Mouse (Mus musculus): ENCODE results near the gene Cfd. TPM values are rescaled to one million over a fixed set of nuclear protein-coding genes. Genes with fewer than 3 reads are reported as not detected.
A peak's percentile ranks its signal among the peaks of the same experiment; 100 is the strongest.
"Not testable (repeated sequence)": the region's sequence is repeated elsewhere in the genome, so short reads cannot be mapped to it uniquely, and the experiment has no call there.

Gene Cfd
- total RNA-seq, 1 experiment from 2014 or later, result not detected

GRCm38 (mm10) chr10:79880721-79881120 lies 9.9 kb upstream of the Cfd start:
- ATAC-seq (replicated peaks; ENCODE audit: insufficient number of reproducible peaks, low FRiP score, low TSS enrichment, poor library complexity, severe bottlenecking), result no peak

GRCm38 (mm10) chr10:79881981-79882380 lies 8.7 kb upstream of the Cfd start:
- peak; percentile 25; the same call in 1 of the 2 replicates for ATAC-seq (replicated peaks; ENCODE audit: insufficient number of reproducible peaks, low FRiP score, low TSS enrichment, poor library complexity, severe bottlenecking)

GRCm38 (mm10) chr10:79883297-79884084 lies 7.2 kb upstream of the Cfd start:
- ATAC-seq (replicated peaks; ENCODE audit: insufficient number of reproducible peaks, low FRiP score, low TSS enrichment, poor library complexity, severe bottlenecking), result peak; percentile 58

- no peak for ATAC-seq (replicated peaks; ENCODE audit: insufficient number of reproducible peaks, low FRiP score, low TSS enrichment, poor library complexity, severe bottlenecking)
Measured at GRCm38 (mm10) chr10:79884446-79884845, 6.2 kb upstream of the Cfd start.

GRCm38 (mm10) chr10:79884938-79885337 lies 5.7 kb upstream of the Cfd start:
- ATAC-seq (replicated peaks; ENCODE audit: insufficient number of reproducible peaks, low FRiP score, low TSS enrichment, poor library complexity, severe bottlenecking), result not testable (repeated sequence)

- ATAC-seq (replicated peaks; ENCODE audit: insufficient number of reproducible peaks, low FRiP score, low TSS enrichment, poor library complexity, severe bottlenecking), result no peak
Measured at GRCm38 (mm10) chr10:79886054-79886453, 4.6 kb upstream of the Cfd start, which contains the start of gene Elane. Gene Elane (plus strand): TSS chr10:79886247.

- ATAC-seq (replicated peaks; ENCODE audit: insufficient number of reproducible peaks, low FRiP score, low TSS enrichment, poor library complexity, severe bottlenecking), result no peak
Measured at GRCm38 (mm10) chr10:79886611-79887010, 4.0 kb upstream of the Cfd start.

- no peak for ATAC-seq (replicated peaks; ENCODE audit: insufficient number of reproducible peaks, low FRiP score, low TSS enrichment, poor library complexity, severe bottlenecking)
Measured at GRCm38 (mm10) chr10:79889386-79889785, 1.3 kb upstream of the Cfd start.

- peak; percentile 48; the same call in 1 of the 2 replicates for ATAC-seq (replicated peaks; ENCODE audit: insufficient number of reproducible peaks, low FRiP score, low TSS enrichment, poor library complexity, severe bottlenecking)
Measured at GRCm38 (mm10) chr10:79892451-79893118, 1.9 kb downstream of the Cfd start.

GRCm38 (mm10) chr10:79896306-79896705 lies 5.7 kb downstream of the Cfd start:
- ATAC-seq (replicated peaks; ENCODE audit: insufficient number of reproducible peaks, low FRiP score, low TSS enrichment, poor library complexity, severe bottlenecking), result no peak

GRCm38 (mm10) chr10:79896814-79897213 lies 6.2 kb downstream of the Cfd start:
- ATAC-seq (replicated peaks; ENCODE audit: insufficient number of reproducible peaks, low FRiP score, low TSS enrichment, poor library complexity, severe bottlenecking), result no peak

GRCm38 (mm10) chr10:79897316-79898245 lies 6.9 kb downstream of the Cfd start:
- no peak for ATAC-seq (replicated peaks; ENCODE audit: insufficient number of reproducible peaks, low FRiP score, low TSS enrichment, poor library complexity, severe bottlenecking)

- no peak for ATAC-seq (replicated peaks; ENCODE audit: insufficient number of reproducible peaks, low FRiP score, low TSS enrichment, poor library complexity, severe bottlenecking)
Measured at GRCm38 (mm10) chr10:79900951-79901410, 10.3 kb downstream of the Cfd start.

GRCm38 (mm10) chr10:79906712-79907111 lies 16.1 kb downstream of the Cfd start:
- ATAC-seq (replicated peaks; ENCODE audit: insufficient number of reproducible peaks, low FRiP score, low TSS enrichment, poor library complexity, severe bottlenecking), result no peak

- no peak for ATAC-seq (replicated peaks; ENCODE audit: insufficient number of reproducible peaks, low FRiP score, low TSS enrichment, poor library complexity, severe bottlenecking)
Measured at GRCm38 (mm10) chr10:79907415-79907814, 16.8 kb downstream of the Cfd start.

GRCm38 (mm10) chr10:79908167-79909091 lies 17.8 kb downstream of the Cfd start, which contains the start of gene Med16:
Gene Med16 (minus strand): TSS chr10:79908923.
- peak; percentile 88 for ATAC-seq (replicated peaks; ENCODE audit: insufficient number of reproducible peaks, low FRiP score, low TSS enrichment, poor library complexity, severe bottlenecking)

- ATAC-seq (replicated peaks; ENCODE audit: insufficient number of reproducible peaks, low FRiP score, low TSS enrichment, poor library complexity, severe bottlenecking), result peak; percentile 18; the same call in 1 of the 2 replicates
Measured at GRCm38 (mm10) chr10:79909092-79909922, 18.7 kb downstream of the Cfd start.

All from monocyte, adult 5-6 weeks (primary cell).